Mouse (Mus musculus) common myeloid progenitor, adult 5-6 weeks (primary cell): ENCODE data around the gene Thsd7b. TPM values are rescaled to one million over a fixed set of nuclear protein-coding genes. Genes with fewer than 3 reads are reported as not detected.
"Not testable (repeated sequence)": the region's sequence is repeated elsewhere in the genome, so short reads cannot be mapped to it uniquely, and the experiment has no call there.

ENCODE experiments used
- ATAC-seq: replicated peaks from 2 replicates; pipeline ENCODE4 v1.8.0; 2016; ENCODE audit warnings: low read depth, mild to moderate bottlenecking, moderate TSS enrichment, inconsistent platforms; ENCODE audit not compliant: poor library complexity, severe bottlenecking
- total RNA-seq: library from RNA; stranded (forward); fragments of 200-1000, 187-1606 nt; gene quantifications from 2 replicates; pipeline ENCODE4 v1.2.3, GENCODE M21; 2017

Thsd7b gene
- total RNA-seq, 1 experiment from 2014 or later, result not detected

DNA sequence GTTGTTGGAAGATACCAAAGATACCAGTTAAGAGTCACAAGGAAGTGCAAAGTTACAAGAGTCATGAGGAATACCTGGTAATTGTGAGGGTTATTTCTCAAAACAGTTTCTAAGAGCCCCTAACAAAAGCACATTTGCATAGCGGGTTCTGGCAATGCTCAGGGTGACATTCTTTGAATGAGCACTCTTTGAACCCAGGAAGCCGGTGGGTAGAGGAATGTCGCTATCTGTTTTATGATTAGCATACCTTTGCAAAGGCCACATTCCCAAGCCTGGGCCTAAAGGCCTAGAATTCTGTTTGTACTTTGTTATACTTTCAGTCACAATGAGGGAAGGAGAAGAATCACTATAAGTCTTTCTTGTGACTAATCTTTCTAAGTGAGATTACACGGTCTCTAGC, 973.8 kb downstream of the Thsd7b start:
- ATAC-seq, result not testable (repeated sequence)

DNA sequence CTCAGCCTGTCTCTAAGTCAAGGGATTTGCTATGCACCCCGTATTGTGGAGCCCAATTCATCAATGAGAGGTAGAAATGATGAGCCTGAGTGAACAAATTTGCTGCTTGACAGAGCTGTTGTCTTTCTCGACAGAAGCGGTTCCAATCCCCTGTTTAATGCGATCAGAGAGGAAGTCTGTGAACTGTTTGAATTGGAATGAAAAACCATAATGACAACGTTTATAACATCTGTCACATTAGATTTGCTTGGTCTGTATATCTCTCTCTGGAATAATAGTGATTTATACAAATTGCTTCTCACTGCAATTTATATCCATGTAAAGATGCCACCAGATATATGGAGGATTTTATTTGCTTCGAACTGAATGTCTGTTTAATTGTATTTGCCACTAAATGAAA, 988.9 kb downstream of the Thsd7b start:
- no peak for ATAC-seq
